Mouse (Mus musculus) cerebellum, adult 11-12 months (tissue): ENCODE data around the gene Zfp941.
"Not testable (repeated sequence)": the region's sequence is repeated elsewhere in the genome, so short reads cannot be mapped to it uniquely, and the experiment has no call there.

Source experiments
- DNase-seq: peaks from one replicate; pipeline ENCODE4 v3.0.0; 2022

Gene Zfp941

DNA sequence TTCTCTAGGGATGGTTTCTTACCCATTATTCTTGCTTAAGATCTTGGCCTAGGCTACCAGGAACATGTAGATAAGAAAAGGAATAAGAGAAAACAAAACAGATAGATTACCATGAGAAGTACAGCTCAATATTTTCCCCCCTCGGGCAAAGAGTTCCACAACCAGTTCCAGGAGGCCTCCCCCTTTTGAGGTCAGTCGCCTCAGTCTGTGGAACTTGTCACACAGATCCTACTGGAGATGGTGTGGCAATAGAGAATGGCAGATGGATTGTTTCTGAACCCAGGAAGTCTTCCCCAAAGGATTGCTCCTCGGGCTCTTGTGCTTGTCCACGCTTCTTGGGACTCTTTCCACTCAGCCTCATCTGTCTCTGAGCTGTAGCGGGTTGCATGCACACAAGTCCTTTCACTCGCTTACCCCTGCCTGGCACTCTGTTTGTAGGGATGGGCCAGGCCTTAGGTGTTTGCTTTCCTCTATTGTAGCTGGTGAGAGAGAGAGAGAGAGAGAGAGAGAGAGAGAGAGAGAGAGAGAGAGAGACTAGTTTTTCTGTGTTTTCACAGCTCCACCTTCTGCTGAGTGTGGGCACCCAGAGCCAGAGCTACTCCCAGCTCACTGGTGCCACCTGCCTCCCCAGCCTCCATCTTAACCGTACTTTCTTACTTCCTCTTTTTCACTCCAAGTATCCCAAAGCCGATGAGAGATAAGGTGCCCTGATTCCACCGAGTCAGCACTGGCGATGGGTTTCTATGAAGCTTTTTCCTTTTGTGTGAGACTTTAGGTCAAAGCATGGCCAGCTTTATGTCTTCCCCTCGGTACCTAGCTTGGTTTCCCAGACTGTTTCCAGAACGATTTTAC, 55.9 kb downstream of the Zfp941 start:
- DNase-seq = no peak

DNA sequence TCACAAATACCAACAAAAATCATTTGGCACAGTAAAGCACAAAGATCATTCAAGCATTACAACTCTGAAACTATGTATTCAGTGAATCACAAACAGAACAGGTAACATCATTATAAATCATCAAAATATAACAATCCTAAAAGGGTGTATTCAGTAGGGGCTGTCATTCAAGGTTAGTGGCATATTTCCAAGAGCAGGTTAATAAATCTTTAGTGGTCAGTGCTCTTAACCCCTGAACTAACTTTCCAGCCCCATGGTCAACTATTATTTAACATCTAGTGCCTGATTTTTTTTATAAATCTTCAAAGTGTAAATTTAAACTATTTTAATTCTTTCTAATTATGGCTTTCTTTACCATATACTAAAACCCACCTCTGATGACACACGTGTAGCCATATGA, 56.6 kb downstream of the Zfp941 start:
- DNase-seq = not testable (repeated sequence)

DNA sequence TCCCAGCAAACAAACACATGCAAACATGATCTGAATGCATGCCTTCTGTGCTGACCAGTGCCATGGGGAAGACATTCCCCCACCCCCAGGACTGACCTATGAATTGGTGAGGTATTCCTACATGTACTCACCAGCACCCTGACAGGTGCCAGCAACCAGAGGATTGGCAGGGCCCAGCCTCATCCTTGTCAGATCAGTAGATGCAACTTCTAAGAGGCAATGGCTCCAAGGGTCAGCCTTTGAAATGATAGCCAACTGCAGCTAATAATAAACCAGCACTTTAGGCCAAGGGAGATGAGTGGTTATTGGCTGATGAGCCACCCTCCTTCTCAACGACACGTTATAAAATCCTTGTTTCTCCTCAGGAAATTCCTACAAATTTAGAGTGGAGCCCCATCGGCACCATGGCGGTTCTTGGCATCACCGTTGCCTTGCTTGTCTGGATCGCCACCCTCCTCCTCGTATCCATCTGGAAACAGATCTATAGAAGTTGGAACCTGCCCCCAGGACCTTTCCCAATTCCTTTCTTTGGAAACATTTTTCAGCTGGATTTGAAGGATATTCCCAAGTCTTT, 58.4 kb downstream of the Zfp941 start, which contains the start of gene Cyp2e1:
Gene Cyp2e1, plus strand, starts transcription at position 293 of the 574 bp plus-strand sequence.
- no peak for DNase-seq

DNA sequence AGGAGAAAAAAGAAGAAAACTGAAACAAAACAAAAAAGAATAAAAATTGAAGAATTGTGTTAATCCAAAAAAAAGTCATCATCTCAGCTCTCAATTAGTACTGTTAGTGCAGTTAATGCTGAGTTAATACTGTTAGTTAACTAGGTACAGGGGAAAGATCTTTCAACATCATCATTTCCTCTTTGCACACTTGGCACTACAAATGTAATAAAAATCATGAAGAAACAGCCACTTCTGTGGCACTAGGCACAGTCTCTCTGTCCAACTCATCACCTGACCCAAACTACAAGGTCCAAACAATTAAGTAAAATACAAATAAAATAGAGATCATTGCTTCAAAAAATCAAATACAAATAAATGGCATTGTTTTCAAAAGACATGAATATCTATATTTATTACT, 61.3 kb downstream of the Zfp941 start:
- no peak for DNase-seq
